Mouse (Mus musculus) heart, adult 2 months (tissue): ENCODE measurements around the gene Cradd.

Experiments
- CTCF ChIP-seq: fragments of 200-600 bp; IDR thresholded peaks from 2 replicates; pipeline ENCODE4 v1.8.1; 2022; ENCODE audit warnings: antibody characterized with exemption, mild to moderate bottlenecking, moderate library complexity
- EP300 ChIP-seq: fragments of 200-500 bp; IDR thresholded peaks from 2 replicates; pipeline ENCODE4 v1.6.1; 2011; ENCODE audit warnings: low read depth, low read length, control low read depth; ENCODE audit not compliant: insufficient read depth

DNA sequence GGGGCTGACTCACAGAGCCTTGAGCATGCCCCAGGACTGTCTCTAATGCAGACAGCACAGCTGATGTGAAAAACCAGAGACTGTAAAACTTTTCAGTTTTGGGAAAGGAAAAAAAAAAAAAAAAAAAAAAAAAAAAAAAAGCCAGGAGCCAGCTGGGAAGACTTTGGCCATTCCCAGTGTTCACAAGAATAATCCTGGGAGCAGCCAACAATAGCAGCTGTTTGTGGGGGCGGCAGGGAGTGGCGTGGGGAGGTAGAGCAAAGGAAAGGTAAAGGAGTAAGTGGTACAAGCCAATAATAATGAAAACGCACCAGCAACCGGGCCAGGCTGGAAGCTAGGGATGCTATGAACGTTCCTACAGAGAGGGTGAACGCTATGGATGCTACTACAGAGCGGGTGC lies 32.8 kb upstream of the Cradd start:
- TF ChIP-seq EP300 (no peak), CTCF (no peak)
